Mouse (Mus musculus) olfactory bulb, adult 2 months (tissue): Measurements from ENCODE around the gene Ccnd3.

Experiments used
- CTCF ChIP-seq: fragments of 200-500 bp; IDR thresholded peaks from 2 replicates; pipeline ENCODE4 v1.5.1; 2012; ENCODE audit warnings: low read depth, mild to moderate bottlenecking, low read length, moderate library complexity; ENCODE audit not compliant: insufficient read depth
- POLR2A ChIP-seq: fragments of 200-500 bp; IDR thresholded peaks from 2 replicates; pipeline ENCODE4 v1.6.1; 2012; ENCODE audit warnings: mild to moderate bottlenecking, low read depth, low read length, moderate library complexity; ENCODE audit not compliant: insufficient read depth

DNA sequence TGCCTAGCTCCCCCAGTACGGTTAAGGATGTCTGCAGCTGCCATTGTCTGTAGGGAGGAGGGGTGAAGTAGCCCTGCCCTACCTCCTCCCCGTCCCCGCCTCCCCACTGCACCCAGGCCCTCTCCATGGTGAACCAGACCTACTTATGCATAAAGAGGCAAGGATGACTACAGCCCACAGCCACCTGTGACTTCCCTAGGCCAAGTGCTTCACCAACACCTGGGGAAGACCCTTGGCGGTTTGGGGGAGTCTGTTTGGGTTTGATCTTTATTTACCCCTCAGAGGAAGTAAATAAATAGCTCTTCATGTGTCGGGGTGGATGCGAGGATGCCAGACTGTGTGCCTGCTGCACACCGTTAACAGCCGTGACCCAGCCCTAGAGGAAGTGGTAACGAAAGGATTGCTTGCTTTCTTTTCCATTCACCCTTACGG lies 26.6 kb downstream of the Ccnd3 start:
- no peak for TF ChIP-seq CTCF
- TF ChIP-seq POLR2A: no peak
